Comparison of ENCODE assay signal across 19 mouse cellular contexts in genomic region chr19:55190065-55190464, GRCm38 (mm10). TPM values are rescaled to one million over a fixed set of nuclear protein-coding genes. Genes with fewer than 3 reads are reported as not detected.
A peak's percentile ranks its signal among the peaks of the same experiment; 100 is the strongest.
DNase-seq lines count a peak whose midpoint lies in the region; ATAC-seq and TF ChIP-seq lines count a peak whose summit lies in the region.
"Had no signal": no experiment of that assay in that cellular context is flagged by ENCODE, and none has a peak within 500 bp of the region (broad histone marks: within the 10 kb centered on the region; RNA-seq: fewer than 3 reads in every experiment).

No protein-coding gene starts in this region.

- no peak overlapping the region for H3K4me2 ChIP-seq in heart, postnatal 0 days (ENCODE audit: low read depth, low read length)
- H3K4me2 ChIP-seq: heart, embryonic 15.5 days; limb, embryonic 12.5 days; midbrain, embryonic 15.5 days had no signal

- H3K4me1 ChIP-seq in liver, adult 2 months (ENCODE audit: control insufficient read depth, insufficient read depth, low read length), result peaks cover 28% of the 10 kb centered on the region
- 0 out of 2 replicates have a peak, but pooled peaks cover 7% of the 10 kb centered on the region for H3K4me1 ChIP-seq in heart, postnatal 0 days (ENCODE audit: control insufficient read depth, insufficient read depth)
- H3K4me1 ChIP-seq: midbrain, embryonic 15.5 days had no signal

- TF ChIP-seq POLR2A in liver, adult 2 months (IDR thresholded peaks at IDR 0.05; ENCODE audit: extremely low read depth, insufficient read depth, low read length), result no peak

- no peak overlapping the region for H3K4me3 ChIP-seq in liver, adult 2 months (ENCODE audit: insufficient read depth, low read depth, low read length)
- H3K4me3 ChIP-seq in heart, postnatal 0 days (ENCODE audit: low read depth, low read length), result no peak overlapping the region
- H3K4me3 ChIP-seq: embryonic facial prominence, embryonic 10.5 days; erythroblast, embryonic 14.5 days; heart, embryonic 15.5 days; left cerebral cortex, adult 2 months; limb, embryonic 12.5 days; midbrain, embryonic 15.5 days had no signal

- no peaks in the 10 kb centered on the region for H3K79me2 ChIP-seq in liver, adult 2 months (ENCODE audit: control insufficient read depth, insufficient read depth, low read length)

- WGBS in liver, adult 2 months, result 17% methylated on average over 5 of the region's 5 CpGs
- 49% methylated on average over 5 of the region's 5 CpGs for WGBS in heart, postnatal 0 days

- H3K27me3 ChIP-seq in liver, adult 2 months (ENCODE audit: control insufficient read depth, insufficient read depth, low read length), result no peaks in the 10 kb centered on the region
- H3K27me3 ChIP-seq in heart, postnatal 0 days (ENCODE audit: control insufficient read depth, insufficient read depth, low read length), result no peaks in the 10 kb centered on the region
- H3K27me3 ChIP-seq: CH12.LX; heart, embryonic 15.5 days; limb, embryonic 12.5 days; midbrain, embryonic 15.5 days had no signal

- peak; percentile 53; the same call in 1 of the 2 replicates for ATAC-seq in heart, postnatal 0 days (ENCODE audit: insufficient read depth, low read depth)
- ATAC-seq: hindbrain, embryonic 16.5 days; midbrain, embryonic 15.5 days had no signal

- H3K9me3 ChIP-seq in heart, postnatal 0 days (replicated peaks; ENCODE audit: control insufficient read depth, low read length), result no peaks in the 10 kb centered on the region
- H3K9me3 ChIP-seq: embryonic facial prominence, embryonic 10.5 days; heart, embryonic 15.5 days; limb, embryonic 12.5 days; midbrain, embryonic 15.5 days had no signal

- no peaks in the 10 kb centered on the region for H3K36me3 ChIP-seq in liver, adult 2 months (ENCODE audit: control insufficient read depth, insufficient read depth, low read length)
- no peaks in the 10 kb centered on the region for H3K36me3 ChIP-seq in heart, postnatal 0 days (replicated peaks; ENCODE audit: control insufficient read depth, insufficient read depth, low read length)
- H3K36me3 ChIP-seq: embryonic facial prominence, embryonic 10.5 days; heart, embryonic 15.5 days; limb, embryonic 12.5 days; midbrain, embryonic 15.5 days had no signal

- peak; percentile 48 for DNase-seq in adrenal gland, postnatal 10 days
- DNase-seq in adrenal gland, postnatal 36 days, result no peak
- DNase-seq in liver, adult 2 months (ENCODE audit: extremely low read depth, low read depth, low spot score), result peak; percentile 78
- no peak for DNase-seq in liver
- DNase-seq in heart, postnatal 0 days (ENCODE audit: low spot score), result peak; percentile 31
- DNase-seq in kidney, postnatal 25 days, result peak; percentile 59 to 71
- DNase-seq in cerebellum, postnatal 36 days, result no peak
- DNase-seq in layer of hippocampus, postnatal 10 days (ENCODE audit: low spot score in 2 of 2), result no peak
- DNase-seq: cerebellum, postnatal 10 days; thymus, postnatal 4 days had no signal

- TF ChIP-seq CTCF in liver, adult 2 months (IDR thresholded peaks at IDR 0.05; ENCODE audit: low read depth, low read length), result no peak
- no peak for TF ChIP-seq CTCF in heart, postnatal 0 days (IDR thresholded peaks at IDR 0.05; ENCODE audit: low read depth)

- H3K27ac ChIP-seq in liver, adult 2 months (replicated peaks; ENCODE audit: insufficient read depth, low read depth, low read length), result peak overlapping the region; percentile 35
- H3K27ac ChIP-seq in heart, postnatal 0 days (ENCODE audit: low read depth), result no peak overlapping the region
- H3K27ac ChIP-seq: embryonic facial prominence, embryonic 10.5 days; heart, embryonic 15.5 days; left cerebral cortex, adult 2 months; limb, embryonic 12.5 days; macrophage; midbrain, embryonic 15.5 days had no signal

- 0 out of 2 replicates have a peak overlapping the region, but pooled peaks have one; percentile 14 for H3K9ac ChIP-seq in liver, adult 2 months (ENCODE audit: low read depth, low read length)
- H3K9ac ChIP-seq in heart, postnatal 0 days (replicated peaks; ENCODE audit: low read depth, low read length), result no peak overlapping the region
- H3K9ac ChIP-seq: heart, embryonic 15.5 days; limb, embryonic 12.5 days; midbrain, embryonic 15.5 days had no signal

- no peak for TF ChIP-seq EP300 in heart, postnatal 0 days (IDR thresholded peaks at IDR 0.05; ENCODE audit: low read depth)

RNA-seq across cellular contexts. Expression of gene Tectb, which starts 9.5 kb away (rescaled TPM):
- total RNA-seq in adrenal gland, postnatal 10 days (2021), result under 1 TPM; 0.45 to 0.55 TPM
- total RNA-seq in adrenal gland, postnatal 36 days (2021), result 1 to 10 TPM in 1 of 2 experiments, under 1 TPM in 1; 0.40 to 1.2 TPM
- 0.18 and 0.20 TPM in 2 replicates for total RNA-seq in liver, adult 2 months (2014; rRNA removed)
- 0.07 TPM in 1 of 2 replicates, not detected in the other for polyA plus RNA-seq in liver, adult 2 months (2012; rRNA removed)
- not detected in 2 replicates for total RNA-seq in heart, postnatal 0 days (2014; rRNA removed; ENCODE audit: low replicate concordance)
- polyA plus RNA-seq in heart, postnatal 0 days (2015; fragmentation: Nextera tagmentation; extraction: Ambion mirVana), result 0.15 and 0.18 TPM in 2 replicates
- under 1 TPM; 0.13 to 0.48 TPM for total RNA-seq in layer of hippocampus, postnatal 10 days (2021)
- total RNA-seq: CH12.LX; left cerebral cortex, adult 2 months had no signal
- polyA plus RNA-seq: embryonic facial prominence, embryonic 10.5 days; erythroblast, embryonic 14.5 days; heart, embryonic 15.5 days; hindbrain, embryonic 16.5 days; limb, embryonic 12.5 days; macrophage had no signal

RNA-seq across cellular contexts. Expression of gene Gucy2g, which starts 51.0 kb away (rescaled TPM):
- total RNA-seq in adrenal gland, postnatal 10 days (2021), result not detected
- total RNA-seq in adrenal gland, postnatal 36 days (2021), result not detected
- not detected in 2 replicates for total RNA-seq in liver, adult 2 months (2014; rRNA removed)
- 0.04 TPM in 2 replicates for polyA plus RNA-seq in liver, adult 2 months (2012; rRNA removed)
- total RNA-seq in heart, postnatal 0 days (2014; rRNA removed; ENCODE audit: low replicate concordance), result not detected in 2 replicates
- polyA plus RNA-seq in heart, postnatal 0 days (2015; fragmentation: Nextera tagmentation; extraction: Ambion mirVana), result not detected in 2 replicates
- total RNA-seq in layer of hippocampus, postnatal 10 days (2021), result under 1 TPM; 0.38 to 0.59 TPM
- total RNA-seq: CH12.LX had no signal
- polyA plus RNA-seq: embryonic facial prominence, embryonic 10.5 days; erythroblast, embryonic 14.5 days; heart, embryonic 15.5 days; limb, embryonic 12.5 days; macrophage; midbrain, embryonic 15.5 days had no signal

Comparison
In these comparisons a context has a peak if more than half of its experiments do, and no peak if none do; other contexts are left out.
1. DNase-seq: peak in adrenal gland, postnatal 10 days (single experiment), liver, adult 2 months (single experiment), heart, postnatal 0 days (single experiment) and kidney, postnatal 25 days (2 of 2); none in adrenal gland, postnatal 36 days (0 of 2), liver (single experiment), cerebellum, postnatal 36 days (0 of 2) and layer of hippocampus, postnatal 10 days (0 of 2).